Mouse (Mus musculus): Measurements from ENCODE around the gene Ahcyl2. TPM values are rescaled to one million over a fixed set of nuclear protein-coding genes. Genes with fewer than 3 reads are reported as not detected.

Ahcyl2 gene
- polyA plus RNA-seq, 1 experiment from 2014 or later: 7.9 TPM

DNA sequence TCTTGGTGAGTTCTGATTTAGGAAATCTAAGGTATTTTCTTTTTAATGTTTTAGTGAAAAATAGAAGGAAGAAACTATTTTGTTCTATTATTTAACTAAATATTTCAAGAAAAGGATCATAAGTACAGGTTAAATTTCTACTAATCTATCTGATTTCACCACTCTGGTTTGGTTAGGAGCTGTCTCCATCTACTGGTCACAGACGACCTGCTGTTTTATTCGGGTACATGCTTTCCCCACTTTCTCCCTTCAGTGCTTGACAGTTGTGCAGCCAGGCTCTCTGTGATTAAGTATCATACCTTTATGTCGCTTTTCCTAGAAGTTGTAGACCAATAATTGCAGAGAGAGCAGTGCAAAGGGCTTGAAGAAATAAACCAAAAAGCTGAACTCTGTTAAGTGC, 51.5 kb downstream of the Ahcyl2 start:
- Histone ChIP-seq H3K9ac (ENCODE audit: low read length) (no peak overlapping the region), H3K36me3 (ENCODE audit: control insufficient read depth, insufficient read depth, low read length) (no peaks in the 10 kb centered on the region), H3K27ac (ENCODE audit: low read length) (no peak overlapping the region), H3K27me3 (ENCODE audit: control insufficient read depth, insufficient read depth, low read depth, low read length) (no peaks in the 10 kb centered on the region), H3K4me2 (ENCODE audit: low read depth, low read length) (no peak overlapping the region), H3K9me3 (ENCODE audit: control insufficient read depth, low read length) (no peaks in the 10 kb centered on the region), H3K4me3 (ENCODE audit: low read length) (no peak overlapping the region), H3K4me1 (replicated peaks; ENCODE audit: control insufficient read depth, insufficient read depth, low read length) (no peaks in the 10 kb centered on the region)
- ATAC-seq (ENCODE audit: low read depth): no peak
- 16% methylated on average over 3 of the region's 3 CpGs for WGBS

GRCm38 (mm10) chr6:29820314-29820713, 52.5 kb downstream of the Ahcyl2 start:
- no peaks in the 10 kb centered on the region for H3K9me3 ChIP-seq (ENCODE audit: control insufficient read depth, low read length)
- WGBS: 81% methylated on average over 4 of the region's 4 CpGs
- no peak overlapping the region for H3K4me3 ChIP-seq (ENCODE audit: low read length)
- H3K9ac ChIP-seq (ENCODE audit: low read length): no peak overlapping the region
- no peaks in the 10 kb centered on the region for H3K27me3 ChIP-seq (ENCODE audit: control insufficient read depth, insufficient read depth, low read depth, low read length)
- ATAC-seq (ENCODE audit: low read depth): no peak
- no peaks in the 10 kb centered on the region for H3K36me3 ChIP-seq (ENCODE audit: control insufficient read depth, insufficient read depth, low read length)
- no peaks in the 10 kb centered on the region for H3K4me1 ChIP-seq (replicated peaks; ENCODE audit: control insufficient read depth, insufficient read depth, low read length)
- H3K4me2 ChIP-seq (ENCODE audit: low read depth, low read length): no peak overlapping the region
- no peak overlapping the region for H3K27ac ChIP-seq (ENCODE audit: low read length)

- Histone ChIP-seq H3K4me2 (ENCODE audit: low read depth, low read length) (no peak overlapping the region), H3K36me3 (ENCODE audit: control insufficient read depth, insufficient read depth, low read length) (no peaks in the 10 kb centered on the region), H3K9ac (ENCODE audit: low read length) (no peak overlapping the region), H3K27ac (ENCODE audit: low read length) (no peak overlapping the region), H3K27me3 (ENCODE audit: control insufficient read depth, insufficient read depth, low read depth, low read length) (no peaks in the 10 kb centered on the region), H3K4me3 (ENCODE audit: low read length) (no peak overlapping the region), H3K4me1 (replicated peaks; ENCODE audit: control insufficient read depth, insufficient read depth, low read length) (no peaks in the 10 kb centered on the region), H3K9me3 (ENCODE audit: control insufficient read depth, low read length) (no peaks in the 10 kb centered on the region)
- WGBS: 85% methylated on average over 3 of the region's 3 CpGs
- no peak for ATAC-seq (ENCODE audit: low read depth)
Observed at GRCm38 (mm10) chr6:29820926-29821325, 53.1 kb downstream of the Ahcyl2 start.

GRCm38 (mm10) chr6:29821770-29822169, 54.0 kb downstream of the Ahcyl2 start:
- no peak overlapping the region for H3K4me3 ChIP-seq (ENCODE audit: low read length)
- WGBS: 63% methylated on average over 1 of the region's 1 CpGs
- H3K9me3 ChIP-seq (ENCODE audit: control insufficient read depth, low read length): no peaks in the 10 kb centered on the region
- no peak overlapping the region for H3K4me2 ChIP-seq (ENCODE audit: low read depth, low read length)
- H3K27me3 ChIP-seq (ENCODE audit: control insufficient read depth, insufficient read depth, low read depth, low read length): no peaks in the 10 kb centered on the region
- H3K27ac ChIP-seq (ENCODE audit: low read length): no peak overlapping the region
- H3K36me3 ChIP-seq (ENCODE audit: control insufficient read depth, insufficient read depth, low read length): no peaks in the 10 kb centered on the region
- ATAC-seq (ENCODE audit: low read depth): no peak
- H3K9ac ChIP-seq (ENCODE audit: low read length): no peak overlapping the region
- no peaks in the 10 kb centered on the region for H3K4me1 ChIP-seq (replicated peaks; ENCODE audit: control insufficient read depth, insufficient read depth, low read length)

DNA sequence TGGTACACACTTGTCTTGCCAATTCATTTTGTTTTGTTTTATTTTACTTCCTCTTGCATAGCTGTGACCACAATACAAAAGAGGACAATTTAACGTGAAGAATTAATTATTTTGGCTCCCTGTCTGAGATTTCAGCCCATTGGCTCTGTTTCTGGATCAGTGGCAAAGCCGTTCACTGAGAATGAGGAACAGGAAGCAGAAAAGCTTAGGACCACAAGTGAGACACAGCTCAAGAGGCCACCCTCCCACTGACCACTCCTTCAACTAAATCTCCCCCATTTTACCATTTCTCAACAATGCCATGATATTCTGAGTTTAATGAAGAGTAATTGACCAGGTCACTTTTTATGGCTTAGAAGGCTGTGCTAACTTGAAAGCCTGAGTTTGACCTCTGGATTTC, 57.5 kb downstream of the Ahcyl2 start:
- Histone ChIP-seq H3K9ac (ENCODE audit: low read length) (no peak overlapping the region), H3K4me3 (ENCODE audit: low read length) (no peak overlapping the region), H3K4me2 (ENCODE audit: low read depth, low read length) (no peak overlapping the region), H3K36me3 (ENCODE audit: control insufficient read depth, insufficient read depth, low read length) (no peaks in the 10 kb centered on the region), H3K27ac (ENCODE audit: low read length) (no peak overlapping the region), H3K9me3 (ENCODE audit: control insufficient read depth, low read length) (no peaks in the 10 kb centered on the region), H3K4me1 (replicated peaks; ENCODE audit: control insufficient read depth, insufficient read depth, low read length) (no peaks in the 10 kb centered on the region), H3K27me3 (ENCODE audit: control insufficient read depth, insufficient read depth, low read depth, low read length) (no peaks in the 10 kb centered on the region)
- 48% methylated on average over 2 of the region's 2 CpGs for WGBS
- ATAC-seq (ENCODE audit: low read depth): no peak

GRCm38 (mm10) chr6:29827291-29828242, 59.8 kb downstream of the Ahcyl2 start:
- Histone ChIP-seq H3K27me3 (ENCODE audit: control insufficient read depth, insufficient read depth, low read depth, low read length) (no peaks in the 10 kb centered on the region), H3K4me1 (replicated peaks; ENCODE audit: control insufficient read depth, insufficient read depth, low read length) (no peaks in the 10 kb centered on the region), H3K27ac (ENCODE audit: low read length) (no peak overlapping the region), H3K4me3 (ENCODE audit: low read length) (no peak overlapping the region), H3K4me2 (ENCODE audit: low read depth, low read length) (no peak overlapping the region), H3K9me3 (ENCODE audit: control insufficient read depth, low read length) (no peaks in the 10 kb centered on the region), H3K36me3 (ENCODE audit: control insufficient read depth, insufficient read depth, low read length) (no peaks in the 10 kb centered on the region), H3K9ac (ENCODE audit: low read length) (no peak overlapping the region)
- ATAC-seq (ENCODE audit: low read depth): no peak
- 71% methylated on average over 5 of the region's 5 CpGs for WGBS

DNA sequence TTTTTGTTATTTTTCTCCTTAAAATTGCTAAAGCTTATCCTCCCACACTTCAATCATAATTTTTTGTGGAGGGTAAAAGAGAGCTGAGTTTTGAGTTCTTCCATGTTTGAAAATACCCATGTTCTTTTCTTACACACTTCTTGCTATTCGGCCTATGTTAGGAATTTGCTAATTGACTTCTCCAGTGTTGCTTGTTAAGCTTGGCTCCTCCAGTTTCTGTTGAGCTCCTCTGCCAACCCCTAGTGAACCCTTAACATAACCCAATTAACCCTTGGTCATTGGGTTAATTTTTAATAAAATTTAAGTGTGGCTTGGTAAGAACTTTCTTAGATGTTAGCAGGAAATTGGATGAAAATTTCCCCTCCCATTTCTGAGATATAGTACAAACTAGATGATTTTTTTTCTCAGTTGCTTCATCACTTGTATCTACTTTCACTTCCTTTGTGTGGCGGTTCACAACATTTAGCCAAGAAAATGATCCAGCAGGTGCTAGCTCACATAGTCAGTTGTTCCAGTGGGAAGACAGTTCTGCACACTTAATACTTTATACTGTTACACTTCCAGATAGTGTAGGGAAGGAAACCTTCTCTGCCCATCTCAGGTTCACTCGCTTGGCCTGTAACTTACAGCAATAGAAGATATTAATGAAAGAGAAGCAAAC, 60.9 kb downstream of the Ahcyl2 start:
- WGBS: 77% methylated on average over 3 of the region's 3 CpGs
- Histone ChIP-seq H3K27me3 (ENCODE audit: control insufficient read depth, insufficient read depth, low read depth, low read length) (no peaks in the 10 kb centered on the region), H3K36me3 (ENCODE audit: control insufficient read depth, insufficient read depth, low read length) (no peaks in the 10 kb centered on the region), H3K4me2 (ENCODE audit: low read depth, low read length) (no peak overlapping the region), H3K27ac (ENCODE audit: low read length) (no peak overlapping the region), H3K9ac (ENCODE audit: low read length) (no peak overlapping the region), H3K4me3 (ENCODE audit: low read length) (no peak overlapping the region), H3K9me3 (ENCODE audit: control insufficient read depth, low read length) (no peaks in the 10 kb centered on the region), H3K4me1 (replicated peaks; ENCODE audit: control insufficient read depth, insufficient read depth, low read length) (no peaks in the 10 kb centered on the region)
- ATAC-seq (ENCODE audit: low read depth): no peak

GRCm38 (mm10) chr6:29832356-29832755, 64.5 kb downstream of the Ahcyl2 start:
- WGBS: 76% methylated on average over 4 of the region's 4 CpGs
- no peak overlapping the region for H3K27ac ChIP-seq (ENCODE audit: low read length)
- H3K4me1 ChIP-seq (replicated peaks; ENCODE audit: control insufficient read depth, insufficient read depth, low read length): no peaks in the 10 kb centered on the region
- no peaks in the 10 kb centered on the region for H3K27me3 ChIP-seq (ENCODE audit: control insufficient read depth, insufficient read depth, low read depth, low read length)
- H3K9ac ChIP-seq (ENCODE audit: low read length): no peak overlapping the region
- no peak for ATAC-seq (ENCODE audit: low read depth)
- H3K4me2 ChIP-seq (ENCODE audit: low read depth, low read length): no peak overlapping the region
- no peaks in the 10 kb centered on the region for H3K9me3 ChIP-seq (ENCODE audit: control insufficient read depth, low read length)
- no peaks in the 10 kb centered on the region for H3K36me3 ChIP-seq (ENCODE audit: control insufficient read depth, insufficient read depth, low read length)
- no peak overlapping the region for H3K4me3 ChIP-seq (ENCODE audit: low read length)

- H3K4me2 ChIP-seq (ENCODE audit: low read depth, low read length): no peak overlapping the region
- H3K4me3 ChIP-seq (ENCODE audit: low read length): no peak overlapping the region
- ATAC-seq (ENCODE audit: low read depth): no peak
- no peaks in the 10 kb centered on the region for H3K9me3 ChIP-seq (ENCODE audit: control insufficient read depth, low read length)
- H3K27ac ChIP-seq (ENCODE audit: low read length): no peak overlapping the region
- H3K4me1 ChIP-seq (replicated peaks; ENCODE audit: control insufficient read depth, insufficient read depth, low read length): no peaks in the 10 kb centered on the region
- no peak overlapping the region for H3K9ac ChIP-seq (ENCODE audit: low read length)
- no peaks in the 10 kb centered on the region for H3K27me3 ChIP-seq (ENCODE audit: control insufficient read depth, insufficient read depth, low read depth, low read length)
- no peaks in the 10 kb centered on the region for H3K36me3 ChIP-seq (ENCODE audit: control insufficient read depth, insufficient read depth, low read length)
- whole genome bisulfite sequencing: 86% methylated on average over 4 of the region's 4 CpGs
Observed at GRCm38 (mm10) chr6:29833117-29833516, 65.3 kb downstream of the Ahcyl2 start.
